Mouse (Mus musculus) MEL (cell line): Measurements from ENCODE around the gene Foxi3. TPM values are rescaled to one million over a fixed set of nuclear protein-coding genes. Genes with fewer than 3 reads are reported as not detected.

Experiments used
- DNase-seq: peaks from one replicate; pipeline ENCODE4 v3.0.0; 2011; ENCODE audit warnings: low read depth, low spot score
- H3K27ac ChIP-seq: 2 replicates; pipeline ENCODE4 v1.5.1; 2012; ENCODE audit warnings: low read depth, mild to moderate bottlenecking, control low read depth, low read length, moderate library complexity; ENCODE audit not compliant: control insufficient read depth
- H3K27me3 ChIP-seq, 2 experiments: fragments of 150-350 bp in 1 of 2; sonication (generic) in 1 of 2; 2 replicates each; pipeline ENCODE4 v1.6.1; 2012; ENCODE audit warnings: low read length in 2 of 2, mild to moderate bottlenecking in 2 of 2, improper control_type of control experiment in 1 of 2, moderate library complexity in 1 of 2; ENCODE audit not compliant: insufficient read depth in 2 of 2, control insufficient read depth in 1 of 2
- H3K36me3 ChIP-seq, 2 experiments: 2 replicates each; pipeline ENCODE4 v1.6.1; 2012 to 2014; ENCODE audit warnings: low read length in 2 of 2, improper control_type of control experiment in 1 of 2, inconsistent platforms in 1 of 2, mild to moderate bottlenecking in 1 of 2; ENCODE audit not compliant: insufficient read depth in 2 of 2, control insufficient read depth in 1 of 2
- H3K4me1 ChIP-seq, 2 experiments: fragments of 150-350 bp in 1 of 2; sonication (generic) in 1 of 2; 2 replicates each; pipeline ENCODE4 v1.6.1; 2012; ENCODE audit warnings: low read length in 2 of 2, improper control_type of control experiment in 1 of 2, mild to moderate bottlenecking in 1 of 2; ENCODE audit not compliant: insufficient read depth in 2 of 2, control insufficient read depth in 1 of 2
- H3K4me3 ChIP-seq, 2 experiments: fragments of 150-350 bp in 1 of 2; sonication (generic) in 1 of 2; 2 replicates each; pipeline ENCODE4 v1.5.1; 2012; ENCODE audit warnings: low read depth in 2 of 2, low read length in 2 of 2, mild to moderate bottlenecking in 2 of 2, moderate library complexity in 2 of 2, control low read depth in 1 of 2, improper control_type of control experiment in 1 of 2; ENCODE audit not compliant: control insufficient read depth in 1 of 2, insufficient read depth in 1 of 2
- H3K79me2 ChIP-seq: 2 replicates; pipeline ENCODE4 v1.6.1; 2012; ENCODE audit warnings: mild to moderate bottlenecking, low read length, moderate library complexity; ENCODE audit not compliant: control insufficient read depth, poor library complexity, insufficient read depth
- H3K9ac ChIP-seq: 2 replicates; pipeline ENCODE4 v1.6.1; 2012; ENCODE audit warnings: low read depth, mild to moderate bottlenecking, control low read depth, low read length, moderate library complexity; ENCODE audit not compliant: control insufficient read depth, poor library complexity, severe bottlenecking
- H3K9me3 ChIP-seq: fragments of 150-350 bp; sonication (generic); replicated peaks from 2 replicates; pipeline ENCODE4 v1.6.1; 2012; ENCODE audit warnings: mild to moderate bottlenecking, low read length, improper control_type of control experiment, moderate library complexity; ENCODE audit not compliant: insufficient read depth
- BHLHE40 ChIP-seq: IDR thresholded peaks from 2 replicates; pipeline ENCODE4 v1.6.1; 2012; ENCODE audit warnings: low read depth, mild to moderate bottlenecking, inconsistent platforms, low read length, improper control_type of control experiment, borderline replicate concordance
- CHD1 ChIP-seq: IDR thresholded peaks from 2 replicates; pipeline ENCODE4 v1.6.1; 2012; ENCODE audit warnings: low read depth, mild to moderate bottlenecking, inconsistent platforms, low read length, improper control_type of control experiment
- CHD2 ChIP-seq: IDR thresholded peaks from 2 replicates; pipeline ENCODE4 v1.6.1; 2011; ENCODE audit warnings: low read length, improper control_type of control experiment
- EP300 ChIP-seq, 2 experiments: IDR thresholded peaks; 2 replicates each; pipeline ENCODE4 v1.6.1; 2011; ENCODE audit warnings: improper control_type of control experiment in 2 of 2, low read length in 2 of 2, low read depth in 1 of 2, mild to moderate bottlenecking in 1 of 2
- GABPA ChIP-seq: IDR thresholded peaks from 2 replicates; pipeline ENCODE4 v1.6.1; 2012; ENCODE audit warnings: low read depth, mild to moderate bottlenecking, inconsistent platforms, low read length, improper control_type of control experiment, moderate library complexity
- GATA1 ChIP-seq: IDR thresholded peaks from 2 replicates; pipeline ENCODE4 v1.6.1; 2011; ENCODE audit warnings: low read depth, low read length, improper control_type of control experiment
- MAFK ChIP-seq: IDR thresholded peaks from 2 replicates; pipeline ENCODE4 v1.6.1; 2011; ENCODE audit warnings: low read depth, mild to moderate bottlenecking, low read length, improper control_type of control experiment, borderline replicate concordance
- MAX ChIP-seq: IDR thresholded peaks from 2 replicates; pipeline ENCODE4 v1.6.1; 2011; ENCODE audit warnings: low read length, improper control_type of control experiment
- MEF2A ChIP-seq: IDR thresholded peaks from 2 replicates; pipeline ENCODE4 v1.6.1; 2014; ENCODE audit warnings: low read depth, mild to moderate bottlenecking, inconsistent platforms, low read length, improper control_type of control experiment; ENCODE audit not compliant: poor library complexity, insufficient replicate concordance, severe bottlenecking; ENCODE audit errors: extremely low read depth
- MXI1 ChIP-seq: IDR thresholded peaks from 2 replicates; pipeline ENCODE4 v1.6.1; 2011; ENCODE audit warnings: mild to moderate bottlenecking, low read depth, low read length, improper control_type of control experiment
- MYB ChIP-seq: IDR thresholded peaks from 2 replicates; pipeline ENCODE4 v1.6.1; 2011; ENCODE audit warnings: mild to moderate bottlenecking, low read depth, low read length, improper control_type of control experiment
- MYC ChIP-seq: IDR thresholded peaks from 2 replicates; pipeline ENCODE4 v1.6.1; 2011; ENCODE audit warnings: low read depth, mild to moderate bottlenecking, low read length, improper control_type of control experiment, moderate library complexity
- NELFE ChIP-seq: IDR thresholded peaks from 2 replicates; pipeline ENCODE4 v1.6.1; 2011; ENCODE audit warnings: low read depth, low read length, improper control_type of control experiment
- NRF1 ChIP-seq: IDR thresholded peaks from 2 replicates; pipeline ENCODE4 v1.6.1; 2014; ENCODE audit warnings: low read depth, mild to moderate bottlenecking, inconsistent platforms, low read length, improper control_type of control experiment, moderate library complexity; ENCODE audit not compliant: poor library complexity, insufficient read depth, severe bottlenecking
- POLR2AphosphoS2 ChIP-seq: IDR thresholded peaks from 2 replicates; pipeline ENCODE4 v1.6.1; 2011; ENCODE audit warnings: low read length, improper control_type of control experiment
- SIN3A ChIP-seq: IDR thresholded peaks from 2 replicates; pipeline ENCODE4 v1.6.1; 2012; ENCODE audit warnings: low read length, improper control_type of control experiment, inconsistent platforms
- SMC3 ChIP-seq: IDR thresholded peaks from 2 replicates; pipeline ENCODE4 v1.6.1; 2011; ENCODE audit warnings: low read depth, low read length, improper control_type of control experiment
- TAL1 ChIP-seq: IDR thresholded peaks from 2 replicates; pipeline ENCODE4 v1.6.1; 2012; ENCODE audit warnings: mild to moderate bottlenecking, inconsistent platforms, low read length, moderate library complexity, mixed read lengths
- TBP ChIP-seq: IDR thresholded peaks from 2 replicates; pipeline ENCODE4 v1.8.0; 2011; ENCODE audit warnings: low read depth, low read length, improper control_type of control experiment
- UBTF ChIP-seq: IDR thresholded peaks from 2 replicates; pipeline ENCODE4 v1.6.1; 2012; ENCODE audit warnings: low read depth, mild to moderate bottlenecking, inconsistent platforms, low read length, improper control_type of control experiment, moderate library complexity, borderline replicate concordance; ENCODE audit not compliant: insufficient read depth
- polyA plus RNA-seq, 2 experiments: library from polyadenylated mRNA; stranded (reverse) in 1 of 2; unstranded in 1 of 2; fragments of >175 nt in 1 of 2; fragments of >200 nt in 1 of 2; gene quantifications; 2 replicates each; pipeline versions ENCODE4 v1.2.1 to v1.2.4; 2012; ENCODE audit warnings: low replicate concordance in 2 of 2, low read depth in 1 of 2; ENCODE audit not compliant: insufficient read length in 2 of 2, insufficient read depth in 1 of 2, missing spikeins in 1 of 2
- total RNA-seq: library from RNA; depleted of rRNA; stranded (reverse); fragments of 300-350 nt; gene quantifications from 2 replicates; pipeline ENCODE4 v1.2.3, GENCODE M21; 2012

Gene Foxi3
- total and polyA plus RNA-seq, 3 experiments: not detected

DNA sequence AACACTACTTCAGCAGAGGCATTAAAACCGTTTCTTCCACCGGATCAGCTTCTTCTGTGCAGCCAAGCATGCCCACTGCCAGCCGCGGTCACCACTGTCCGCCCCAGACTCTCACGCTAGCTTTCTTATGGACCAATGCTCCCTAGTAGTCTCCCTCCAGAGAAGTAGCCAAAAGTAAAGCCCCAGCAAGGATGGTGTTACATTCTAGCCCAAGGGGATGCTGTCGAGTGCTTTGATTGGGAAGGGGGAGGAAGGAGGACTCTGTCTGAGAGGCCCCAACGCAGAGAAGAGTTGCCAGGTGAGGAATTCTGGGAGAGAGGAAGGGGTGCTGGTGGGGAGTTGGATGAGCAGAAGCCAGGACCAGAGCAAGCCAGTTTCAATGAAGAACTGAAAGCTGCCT lies 11.1 kb downstream of the Foxi3 start:
- no peaks in the 10 kb centered on the region for H3K4me1 ChIP-seq
- H3K9ac ChIP-seq: no peak overlapping the region

DNA sequence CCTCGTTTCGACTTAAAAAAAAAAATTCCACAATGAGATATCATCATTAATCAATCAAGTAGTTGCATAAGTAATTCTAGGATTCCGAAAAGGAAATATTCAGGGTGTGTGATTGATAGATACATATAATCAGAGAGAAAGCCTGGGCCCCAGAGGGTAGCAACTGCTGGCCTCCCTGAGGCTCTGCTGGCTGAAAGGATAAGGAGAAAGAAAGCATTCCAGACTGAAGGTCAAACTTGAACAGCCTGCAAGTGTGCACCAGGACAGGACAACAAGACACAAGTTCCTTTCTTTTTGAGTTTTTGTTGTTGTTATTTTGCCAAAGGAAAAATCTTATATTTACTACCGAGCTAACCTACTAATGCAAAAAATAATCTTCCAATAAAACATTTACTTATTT lies 12.0 kb downstream of the Foxi3 start:
- TF ChIP-seq MEF2A (no peak), MYC (no peak), SIN3A (no peak), CHD2 (no peak), TAL1 (no peak), GABPA (no peak), SMC3 (no peak), UBTF (no peak), POLR2AphosphoS2 (no peak), BHLHE40 (no peak), EP300 (IDR thresholded peaks at IDR 0.05; ENCODE audit: low read depth in 1 of 2, low read length in 2 of 2) (no peak), GATA1 (no peak), CHD1 (no peak), TBP (no peak), MXI1 (no peak), MAFK (no peak), MAX (no peak), NRF1 (no peak)
- DNase-seq: no peak
- Histone ChIP-seq H3K79me2 (no peaks in the 10 kb centered on the region), H3K9me3 (no peaks in the 10 kb centered on the region), H3K9ac (no peak overlapping the region), H3K27ac (no peak overlapping the region), H3K4me1 (no peaks in the 10 kb centered on the region), H3K27me3 (peaks cover 0 to 5% of the 10 kb centered on the region in 2 experiments; a peak in 3 of 4 replicates), H3K36me3 (no peaks in the 10 kb centered on the region), H3K4me3 (no peak overlapping the region)

More for the DNA sequence above, 11.1 kb downstream of the Foxi3 start:
- Histone ChIP-seq H3K27me3 (peaks cover 0 to 5% of the 10 kb centered on the region in 2 experiments; a peak in 3 of 4 replicates), H3K79me2 (no peaks in the 10 kb centered on the region), H3K4me3 (no peak overlapping the region), H3K36me3 (no peaks in the 10 kb centered on the region), H3K9me3 (no peaks in the 10 kb centered on the region), H3K27ac (no peak overlapping the region)
- no peak for DNase-seq
- TF ChIP-seq NELFE (no peak), CHD1 (no peak), MYB (no peak)
